Mouse (Mus musculus) stomach, postnatal 0 days (tissue): Measurements from ENCODE around the gene Olfr1314.

Experiments used
- CTCF ChIP-seq: IDR thresholded peaks from 2 replicates; pipeline ENCODE4 v1.5.1; 2016; ENCODE audit warnings: antibody characterized with exemption, low read depth, mild to moderate bottlenecking, moderate library complexity
- EP300 ChIP-seq: optimal IDR thresholded peaks from 2 replicates; pipeline ENCODE3; 2016; ENCODE audit warnings: antibody characterized with exemption

GRCm38 (mm10) chr2:112134877-112135276, 38.3 kb upstream of the Olfr1314 start, which contains the start of gene Olfr1316:
- TF ChIP-seq EP300 (no peak), CTCF (no peak)
